Mouse (Mus musculus) limb, embryonic 14.5 days (tissue): ENCODE measurements around the gene Nop58. TPM values are rescaled to one million over a fixed set of nuclear protein-coding genes. Genes with fewer than 3 reads are reported as not detected.

ENCODE experiments used
- ATAC-seq: fragments of 200-750 bp; cut with Nextera tagmentation; 2 replicates; pipeline ENCODE4 v1.8.0; 2017; ENCODE audit warnings: low read depth, moderate number of reproducible peaks, moderate TSS enrichment; ENCODE audit not compliant: low FRiP score
- DNase-seq: peaks from one replicate; pipeline ENCODE4 v3.0.0-alpha.2; 2015; ENCODE audit warnings: low spot score
- H3K27ac ChIP-seq: fragments of 300-500 bp; sonication (generic); replicated peaks from 2 replicates; pipeline ENCODE4 v1.5.1; 2014; ENCODE audit warnings: low read depth, mild to moderate bottlenecking, low read length, moderate library complexity, mixed read lengths
- H3K27me3 ChIP-seq: fragments of 300-500 bp; sonication (generic); 2 replicates; pipeline ENCODE4 v1.6.1; 2014; ENCODE audit warnings: low read length, mixed read lengths; ENCODE audit not compliant: control insufficient read depth, insufficient read depth
- H3K36me3 ChIP-seq: fragments of 300-500 bp; sonication (generic); 2 replicates; pipeline ENCODE4 v1.6.1; 2014; ENCODE audit warnings: mild to moderate bottlenecking, low read length, moderate library complexity, mixed read lengths; ENCODE audit not compliant: control insufficient read depth, insufficient read depth
- H3K4me1 ChIP-seq: fragments of 300-500 bp; sonication (generic); 2 replicates; pipeline ENCODE4 v1.6.1; 2014; ENCODE audit warnings: antibody characterized with exemption, low read length, mixed read lengths; ENCODE audit not compliant: control insufficient read depth, insufficient read depth
- H3K4me2 ChIP-seq: fragments of 300-500 bp; sonication (generic); replicated peaks from 2 replicates; pipeline ENCODE4 v1.6.1; 2014; ENCODE audit warnings: low read depth, mild to moderate bottlenecking, low read length, moderate library complexity; ENCODE audit not compliant: severe bottlenecking
- H3K4me3 ChIP-seq: fragments of 300-500 bp; sonication (generic); replicated peaks from 2 replicates; pipeline ENCODE4 v1.5.1; 2014; ENCODE audit warnings: low read length
- H3K9ac ChIP-seq: fragments of 300-500 bp; sonication (generic); 2 replicates; pipeline ENCODE4 v1.6.1; 2014; ENCODE audit warnings: mild to moderate bottlenecking, low read depth, low read length, moderate library complexity; ENCODE audit not compliant: severe bottlenecking
- H3K9me3 ChIP-seq: fragments of 300-500 bp; sonication (generic); 2 replicates; pipeline ENCODE4 v1.6.1; 2016; ENCODE audit warnings: low read length; ENCODE audit not compliant: control insufficient read depth
- POLR2A ChIP-seq: fragments of 200-500 bp; IDR thresholded peaks from 2 replicates; pipeline ENCODE4 v1.8.0; 2012; ENCODE audit warnings: inconsistent platforms, mild to moderate bottlenecking, moderate library complexity, borderline replicate concordance; ENCODE audit not compliant: insufficient read depth, insufficient read length; ENCODE audit errors: extremely low read depth
- WGBS: fragments of 180-500 bp; shearing (Covaris S2); extraction: QIAGEN DNeasy Blood & Tissue Kit; methylation state at CpG from one replicate; pipeline ENCODE4 v1.1.7; 2014; 5-methylcytosine and 5-hydroxymethylcytosine counted together
- polyA plus RNA-seq, 2 experiments: library from polyadenylated mRNA; depleted of rRNA in 1 of 2; stranded (reverse) in 1 of 2; unstranded in 1 of 2; fragments of >200 nt; fragmentation: Nextera tagmentation in 1 of 2; extraction: Ambion mirVana in 1 of 2; gene quantifications; 2 replicates each; pipeline versions ENCODE4 v1.2.1 to v1.2.3; 2012 to 2014

The Nop58 gene
- polyA plus RNA-seq, 2 experiments: 115 to 185 TPM

GRCm38 (mm10) chr1:59690467-59690866, 5.7 kb downstream of the Nop58 start:
- H3K27me3 ChIP-seq: no peaks in the 10 kb centered on the region
- DNase-seq: no peak
- H3K9ac ChIP-seq: no peak overlapping the region
- H3K4me3 ChIP-seq: no peak overlapping the region
- no peak for TF ChIP-seq POLR2A
- H3K27ac ChIP-seq: no peak overlapping the region
- 92% methylated on average over 5 of the region's 5 CpGs for WGBS
- H3K9me3 ChIP-seq: no peaks in the 10 kb centered on the region
- no peak for ATAC-seq
- H3K4me1 ChIP-seq: peaks cover 12% of the 10 kb centered on the region
- H3K4me2 ChIP-seq: no peak overlapping the region
- H3K36me3 ChIP-seq: peaks cover 41% of the 10 kb centered on the region

GRCm38 (mm10) chr1:59697751-59698150, 13.0 kb downstream of the Nop58 start:
- Histone ChIP-seq H3K9me3 (no peaks in the 10 kb centered on the region), H3K4me3 (no peak overlapping the region), H3K27ac (no peak overlapping the region), H3K36me3 (peaks cover 86% of the 10 kb centered on the region), H3K9ac (no peak overlapping the region), H3K4me2 (no peak overlapping the region), H3K27me3 (no peaks in the 10 kb centered on the region), H3K4me1 (no peaks in the 10 kb centered on the region)
- TF ChIP-seq POLR2A: no peak
- ATAC-seq (no peak), DNase-seq (no peak)
- WGBS: 89% methylated on average over 5 of the region's 5 CpGs

GRCm38 (mm10) chr1:59698207-59698606, 13.4 kb downstream of the Nop58 start:
- no peak for TF ChIP-seq POLR2A
- Histone ChIP-seq H3K36me3 (peaks cover 85% of the 10 kb centered on the region), H3K4me1 (no peaks in the 10 kb centered on the region), H3K4me2 (no peak overlapping the region), H3K9me3 (no peaks in the 10 kb centered on the region), H3K9ac (no peak overlapping the region), H3K27ac (no peak overlapping the region), H3K27me3 (no peaks in the 10 kb centered on the region), H3K4me3 (no peak overlapping the region)
- no peak for DNase-seq
- no peak for ATAC-seq
- 90% methylated on average over 3 of the region's 3 CpGs for WGBS

DNA sequence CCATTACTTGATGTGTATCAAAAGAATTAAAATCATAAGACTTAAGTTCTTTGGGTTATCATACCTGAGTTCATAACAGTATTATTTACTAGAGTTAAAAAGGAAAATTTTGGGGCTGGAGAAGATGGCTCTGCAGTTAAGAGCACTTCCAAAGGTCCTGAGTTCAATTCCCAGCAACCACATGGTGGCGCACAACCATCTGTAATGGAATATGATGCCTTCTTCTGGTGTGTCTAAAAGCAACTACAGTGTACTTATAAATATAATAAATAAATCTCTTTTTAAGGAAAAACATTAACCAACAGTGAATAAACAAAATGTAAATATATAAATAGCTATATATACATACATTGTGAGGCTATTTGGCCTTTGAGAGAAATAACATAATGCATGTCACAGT, 17.0 kb downstream of the Nop58 start:
- Histone ChIP-seq H3K9me3 (no peaks in the 10 kb centered on the region), H3K9ac (no peak overlapping the region), H3K27ac (no peak overlapping the region), H3K4me1 (no peaks in the 10 kb centered on the region), H3K27me3 (no peaks in the 10 kb centered on the region), H3K36me3 (peaks cover 80% of the 10 kb centered on the region), H3K4me3 (no peak overlapping the region), H3K4me2 (no peak overlapping the region)
- DNase-seq (no peak), ATAC-seq (no peak)
- 96% methylated on average over 1 of the region's 1 CpGs for WGBS
- TF ChIP-seq POLR2A: no peak

DNA sequence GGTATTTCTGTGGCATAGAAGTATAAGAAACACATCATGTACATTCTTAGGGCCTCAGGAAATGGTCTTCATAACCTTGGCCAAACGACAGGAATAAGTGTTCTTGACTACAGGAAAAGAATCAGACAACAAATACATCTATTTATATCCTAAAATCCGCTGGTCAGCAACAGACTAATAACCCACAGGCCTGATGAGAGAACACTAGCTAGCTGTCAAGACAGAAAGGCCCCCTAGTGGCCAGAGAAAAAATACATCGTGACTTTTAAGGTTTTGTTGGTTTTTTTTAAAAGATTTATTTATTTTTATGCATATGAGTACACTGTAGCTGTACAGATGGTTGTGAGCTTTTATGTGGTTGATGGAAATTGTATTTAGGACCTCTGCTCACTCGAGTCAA, 35.1 kb downstream of the Nop58 start:
- no peak for ATAC-seq
- no peak for TF ChIP-seq POLR2A
- Histone ChIP-seq H3K27ac (no peak overlapping the region), H3K36me3 (peaks cover 19% of the 10 kb centered on the region), H3K9me3 (no peaks in the 10 kb centered on the region), H3K9ac (no peak overlapping the region), H3K4me3 (no peak overlapping the region), H3K4me1 (no peaks in the 10 kb centered on the region), H3K4me2 (no peak overlapping the region), H3K27me3 (no peaks in the 10 kb centered on the region)
- 48% methylated on average over 4 of the region's 4 CpGs for WGBS
- peak; percentile 71 for DNase-seq

DNA sequence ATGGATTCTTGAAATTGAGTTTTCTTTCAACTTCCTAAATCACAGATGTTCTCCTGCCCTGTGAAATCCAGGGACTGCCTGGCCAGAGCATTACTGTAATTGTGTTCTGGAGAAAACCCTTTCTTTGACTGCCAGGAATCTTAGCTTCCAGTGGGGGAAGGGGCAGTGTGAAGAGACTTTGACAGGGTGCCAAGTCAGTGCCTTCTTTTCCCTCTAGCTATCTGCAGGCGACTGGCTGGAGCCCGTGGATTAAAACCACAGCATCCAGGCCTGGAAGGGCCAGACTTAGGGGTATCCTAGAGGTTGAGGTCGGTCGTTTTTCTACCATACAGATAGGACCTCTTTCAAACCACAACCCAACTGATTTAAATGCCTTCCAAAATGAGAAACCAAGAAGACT, 40.9 kb downstream of the Nop58 start:
- DNase-seq (no peak), ATAC-seq (no peak)
- no peaks in the 10 kb centered on the region for H3K9me3 ChIP-seq
- H3K9ac ChIP-seq: no peak overlapping the region
- no peak overlapping the region for H3K27ac ChIP-seq
- TF ChIP-seq POLR2A: no peak
- 49% methylated on average over 4 of the region's 4 CpGs for WGBS
- no peaks in the 10 kb centered on the region for H3K27me3 ChIP-seq
- no peak overlapping the region for H3K4me3 ChIP-seq
- no peak overlapping the region for H3K4me2 ChIP-seq
- H3K36me3 ChIP-seq: no peaks in the 10 kb centered on the region; the same call in 1 of the 2 replicates
- no peaks in the 10 kb centered on the region; the same call in 1 of the 2 replicates for H3K4me1 ChIP-seq
